Mouse (Mus musculus) CH12.LX (cell line): ENCODE data around the gene Chst11. TPM values are rescaled to one million over a fixed set of nuclear protein-coding genes. Genes with fewer than 3 reads are reported as not detected.

Experiments
- DNase-seq: peaks from one replicate; pipeline ENCODE4 v3.0.0-alpha.2; 2013; ENCODE audit errors: extremely low read depth
- H3K27ac ChIP-seq: 2 replicates; pipeline ENCODE4 v1.5.1; 2012; ENCODE audit warnings: low read depth, mild to moderate bottlenecking, control low read depth, moderate library complexity; ENCODE audit not compliant: insufficient read depth
- H3K27me3 ChIP-seq: replicated peaks from 2 replicates; pipeline ENCODE3; 2012; ENCODE audit warnings: inconsistent platforms
- H3K36me3 ChIP-seq, 2 experiments: replicated peaks in 1 of 2; 2 replicates each; pipeline versions ENCODE3 to v1.6.1; 2012; ENCODE audit warnings: inconsistent platforms in 1 of 2, low read length in 1 of 2, mild to moderate bottlenecking in 1 of 2, mixed read lengths in 1 of 2, moderate library complexity in 1 of 2; ENCODE audit not compliant: control insufficient read depth in 1 of 2, insufficient read depth in 1 of 2
- H3K4me1 ChIP-seq, 2 experiments: 2 replicates each; pipeline ENCODE4 v1.6.1; 2012; ENCODE audit warnings: inconsistent platforms in 1 of 2, moderate library complexity in 1 of 2; ENCODE audit not compliant: insufficient read depth in 2 of 2, control insufficient read depth in 1 of 2
- H3K4me2 ChIP-seq: 2 replicates; pipeline ENCODE4 v1.6.1; 2012; ENCODE audit warnings: low read depth, mild to moderate bottlenecking, control low read depth; ENCODE audit not compliant: poor library complexity, insufficient read depth, severe bottlenecking
- H3K4me3 ChIP-seq, 3 experiments: fragments of 150-350 bp in 1 of 3; sonication (generic) in 1 of 3; replicated peaks in 1 of 3; 2 replicates each; pipeline versions ENCODE3 to v1.5.1; 2011 to 2012; ENCODE audit warnings: low read depth in 2 of 3, low read length in 2 of 3, mild to moderate bottlenecking in 2 of 3, moderate library complexity in 2 of 3, control low read depth in 1 of 3, improper control_type of control experiment in 1 of 3, inconsistent platforms in 1 of 3, mixed read lengths in 1 of 3; ENCODE audit not compliant: poor library complexity in 1 of 3
- H3K79me2 ChIP-seq: replicated peaks from 2 replicates; pipeline ENCODE4 v1.6.1; 2012; ENCODE audit warnings: mild to moderate bottlenecking, moderate library complexity; ENCODE audit not compliant: control insufficient read depth, poor library complexity, insufficient read depth, severe bottlenecking; ENCODE audit errors: extremely low read depth
- H3K9ac ChIP-seq: 2 replicates; pipeline ENCODE4 v1.6.1; 2012; ENCODE audit warnings: low read depth, mild to moderate bottlenecking, control low read depth, moderate library complexity; ENCODE audit not compliant: insufficient read depth
- H3K9me3 ChIP-seq: replicated peaks from 2 replicates; pipeline ENCODE3; 2012; ENCODE audit warnings: low read length, inconsistent platforms, mixed read lengths
- CHD1 ChIP-seq: IDR thresholded peaks from 2 replicates; pipeline ENCODE4 v1.6.1; 2012; ENCODE audit warnings: low read depth, low read length, improper control_type of control experiment, inconsistent platforms
- CHD2 ChIP-seq: IDR thresholded peaks from 2 replicates; pipeline ENCODE4 v1.6.1; 2011; ENCODE audit warnings: low read length, improper control_type of control experiment
- CTCF ChIP-seq, 2 experiments: IDR thresholded peaks in 1 of 2; conservative IDR thresholded peaks in 1 of 2; 2 replicates each; pipeline ENCODE4 v1.5.1; 2011 to 2012; ENCODE audit warnings: low read depth in 2 of 2, low read length in 2 of 2, improper control_type of control experiment in 1 of 2, inconsistent platforms in 1 of 2, mild to moderate bottlenecking in 1 of 2, moderate library complexity in 1 of 2
- E2F4 ChIP-seq: IDR thresholded peaks from 2 replicates; pipeline ENCODE4 v1.6.1; 2011; ENCODE audit warnings: low read depth, low read length, improper control_type of control experiment; ENCODE audit not compliant: insufficient replicate concordance
- HCFC1 ChIP-seq: IDR thresholded peaks from 2 replicates; pipeline ENCODE4 v1.6.1; 2012; ENCODE audit warnings: low read depth, mild to moderate bottlenecking, inconsistent platforms, low read length, improper control_type of control experiment
- IRF4 ChIP-seq: IDR thresholded peaks from 2 replicates; pipeline ENCODE4 v1.6.1; 2014; ENCODE audit warnings: low read depth, mild to moderate bottlenecking, inconsistent platforms, low read length, improper control_type of control experiment
- JUN ChIP-seq: IDR thresholded peaks from 2 replicates; pipeline ENCODE4 v1.6.1; 2011; ENCODE audit warnings: low read depth, mild to moderate bottlenecking, low read length, improper control_type of control experiment, moderate library complexity; ENCODE audit not compliant: insufficient read depth
- JUND ChIP-seq: conservative IDR thresholded peaks from 2 replicates; pipeline ENCODE4 v1.6.1; 2011; ENCODE audit warnings: low read depth, low read length, improper control_type of control experiment
- KAT2A ChIP-seq: IDR thresholded peaks from 2 replicates; pipeline ENCODE4 v1.6.1; 2012; ENCODE audit warnings: low read length, improper control_type of control experiment, inconsistent platforms; ENCODE audit not compliant: insufficient replicate concordance
- MAX ChIP-seq: IDR thresholded peaks from 2 replicates; pipeline ENCODE4 v1.6.1; 2011; ENCODE audit warnings: low read length, improper control_type of control experiment
- MEF2A ChIP-seq: IDR thresholded peaks from 2 replicates; pipeline ENCODE4 v1.6.1; 2014; ENCODE audit warnings: low read depth, mild to moderate bottlenecking, inconsistent platforms, low read length, improper control_type of control experiment, borderline replicate concordance
- MXI1 ChIP-seq: IDR thresholded peaks from 2 replicates; pipeline ENCODE4 v1.6.1; 2011; ENCODE audit warnings: mild to moderate bottlenecking, low read depth, low read length, improper control_type of control experiment
- NELFE ChIP-seq: IDR thresholded peaks from 2 replicates; pipeline ENCODE4 v1.6.1; 2011; ENCODE audit warnings: low read depth, low read length, improper control_type of control experiment
- NRF1 ChIP-seq: IDR thresholded peaks from 2 replicates; pipeline ENCODE4 v1.6.1; 2014; ENCODE audit warnings: low read depth, mild to moderate bottlenecking, inconsistent platforms, low read length, improper control_type of control experiment, moderate library complexity
- PAX5 ChIP-seq: IDR thresholded peaks from 2 replicates; pipeline ENCODE4 v1.6.1; 2012; ENCODE audit warnings: low read length, inconsistent platforms, mixed read lengths
- POLR2A ChIP-seq: IDR thresholded peaks from 2 replicates; pipeline ENCODE4 v1.6.1; 2011; ENCODE audit warnings: low read depth, mild to moderate bottlenecking, improper control_type of control experiment, low read length
- POLR2AphosphoS2 ChIP-seq: IDR thresholded peaks from 2 replicates; pipeline ENCODE4 v1.6.1; 2011; ENCODE audit warnings: low read depth, low read length, improper control_type of control experiment
- RAD21 ChIP-seq: IDR thresholded peaks from 2 replicates; pipeline ENCODE4 v1.6.1; 2011; ENCODE audit warnings: low read depth, mild to moderate bottlenecking, low read length, improper control_type of control experiment, moderate library complexity
- RCOR1 ChIP-seq: conservative IDR thresholded peaks from 2 replicates; pipeline ENCODE4 v1.6.1; 2012; ENCODE audit warnings: low read depth, mild to moderate bottlenecking, inconsistent platforms, low read length, improper control_type of control experiment
- SIN3A ChIP-seq: IDR thresholded peaks from 2 replicates; pipeline ENCODE4 v1.6.1; 2012; ENCODE audit warnings: low read length, improper control_type of control experiment, inconsistent platforms
- SMC3 ChIP-seq: IDR thresholded peaks from 2 replicates; pipeline ENCODE4 v1.6.1; 2011; ENCODE audit warnings: low read depth, low read length, improper control_type of control experiment
- TBP ChIP-seq: conservative IDR thresholded peaks from 2 replicates; pipeline ENCODE4 v1.6.1; 2011; ENCODE audit warnings: low read depth, low read length, improper control_type of control experiment
- TCF12 ChIP-seq: IDR thresholded peaks from 2 replicates; pipeline ENCODE4 v1.6.1; 2014; ENCODE audit warnings: low read depth, mild to moderate bottlenecking, inconsistent platforms, low read length, improper control_type of control experiment
- USF2 ChIP-seq: conservative IDR thresholded peaks from 2 replicates; pipeline ENCODE4 v1.6.1; 2011; ENCODE audit warnings: low read depth, low read length, improper control_type of control experiment
- ZKSCAN1 ChIP-seq: IDR thresholded peaks from 2 replicates; pipeline ENCODE4 v1.6.1; 2012; ENCODE audit warnings: low read depth, inconsistent platforms, low read length, improper control_type of control experiment, borderline replicate concordance
- ZMIZ1 ChIP-seq: IDR thresholded peaks from 2 replicates; pipeline ENCODE4 v1.6.1; 2012; ENCODE audit warnings: low read depth, mild to moderate bottlenecking, inconsistent platforms, low read length, improper control_type of control experiment
- ZNF384 ChIP-seq: IDR thresholded peaks from 2 replicates; pipeline ENCODE4 v1.6.1; 2012; ENCODE audit warnings: low read depth, low read length, improper control_type of control experiment, inconsistent platforms
- dilution Hi-C: fragments of 300-500 bp; cut with MboI; formaldehyde crosslinking; loops from 2 replicates; pipeline ENCODE4 v1.14.3; 2020; ENCODE audit warnings: low sequenced_read_pairs; ENCODE audit not compliant: extremely low pct_unique_long_range_greater_than_20kb, extremely low pct_ligation_motif_present
- in situ Hi-C: fragments of 300-500 bp; cut with MboI; formaldehyde crosslinking; loops from 3 replicates; pipeline ENCODE4 v1.14.3; 2019; ENCODE audit warnings: low sequenced_read_pairs, low pct_ligation_motif_present, low pct_unique_long_range_greater_than_20kb, mixed read lengths
- polyA plus RNA-seq: library from polyadenylated mRNA; unstranded; fragments of >175 nt; gene quantifications from 2 replicates; pipeline ENCODE4 v1.2.1, GENCODE M21; 2012; ENCODE audit warnings: low read depth; ENCODE audit not compliant: insufficient read length
- total RNA-seq, 2 experiments: library from RNA; depleted of rRNA; stranded (reverse); fragments of 300-350 nt in 1 of 2; fragments of >200 nt in 1 of 2; gene quantifications; 2 replicates each; pipeline ENCODE4 v1.2.3; 2012 to 2014

Gene Chst11
- total and polyA plus RNA-seq, 3 experiments, result 3.6 to 5.3 (median 4.5) TPM

GRCm38 (mm10) chr10:83120938-83121337, 135.6 kb downstream of the Chst11 start:
- Histone ChIP-seq H3K79me2 (no peaks in the 10 kb centered on the region), H3K9ac (no peak overlapping the region), H3K4me2 (no peak overlapping the region), H3K36me3 (peaks cover 0 to 2% of the 10 kb centered on the region in 2 experiments), H3K9me3 (peaks cover 5% of the 10 kb centered on the region), H3K27me3 (no peaks in the 10 kb centered on the region), H3K27ac (no peak overlapping the region), H3K4me3 (no peak overlapping the region), H3K4me1 (no peaks in the 10 kb centered on the region)
- dilution Hi-C loops, result no loop called here
- in situ Hi-C loops, result no loop called here
- TF ChIP-seq CHD2 (no peak), RCOR1 (no peak), USF2 (no peak), POLR2A (no peak), NRF1 (no peak), SIN3A (no peak), NELFE (no peak), ZNF384 (no peak), MAX (no peak), MXI1 (no peak), ZMIZ1 (no peak), TCF12 (no peak), JUND (no peak), PAX5 (no peak), CHD1 (no peak), KAT2A (no peak), IRF4 (no peak), SMC3 (no peak), ZKSCAN1 (no peak)
- DNase-seq, result no peak

- Histone ChIP-seq H3K4me1 (no peaks in the 10 kb centered on the region; a peak in 1 of 4 replicates), H3K27ac (no peak overlapping the region), H3K27me3 (no peaks in the 10 kb centered on the region), H3K4me3 (no peak overlapping the region), H3K4me2 (no peak overlapping the region), H3K79me2 (no peaks in the 10 kb centered on the region), H3K36me3 (peaks cover 0 to 2% of the 10 kb centered on the region in 2 experiments), H3K9me3 (peaks cover 5% of the 10 kb centered on the region), H3K9ac (no peak overlapping the region)
- dilution Hi-C loops, result no loop called here
- in situ Hi-C loops, result no loop called here
- no peak for DNase-seq
- TF ChIP-seq RAD21 (no peak), JUN (no peak), POLR2AphosphoS2 (no peak), TBP (no peak), MEF2A (no peak), JUND (no peak), RCOR1 (no peak), NELFE (no peak), CTCF (conservative IDR thresholded peaks at IDR 0.05 in 1 of 2, IDR thresholded peaks at IDR 0.05 in 1 of 2; ENCODE audit: low read depth in 2 of 2, low read length in 2 of 2) (no peak), USF2 (no peak), ZMIZ1 (no peak), E2F4 (no peak), HCFC1 (no peak)
Observed at GRCm38 (mm10) chr10:83124560-83124959, 139.3 kb downstream of the Chst11 start.
